Mouse (Mus musculus) G1E-ER4 (cell line): Measurements from ENCODE around the gene Arhgef11. TPM values are rescaled to one million over a fixed set of nuclear protein-coding genes. Genes with fewer than 3 reads are reported as not detected.

Experiments
- GATA1 ChIP-seq: IDR thresholded peaks from one replicate; pipeline ENCODE4 v1.8.0; 2012; ENCODE audit warnings: low read length, inconsistent platforms
- polyA plus RNA-seq: library from polyadenylated mRNA; stranded (reverse); fragments of >175 nt; gene quantifications from 2 replicates; pipeline ENCODE4 v1.2.3, GENCODE M21; 2012

Arhgef11 gene
- polyA plus RNA-seq, 1 experiment = 3.2 TPM

- no peak for TF ChIP-seq GATA1
Measured at GRCm38 (mm10) chr3:87649063-87649462, 31.7 kb downstream of the Arhgef11 start.

GRCm38 (mm10) chr3:87658348-87658747 is 41.0 kb downstream of the Arhgef11 start:
- no peak for TF ChIP-seq GATA1

- TF ChIP-seq GATA1 = no peak
Measured at GRCm38 (mm10) chr3:87659692-87660429, 42.5 kb downstream of the Arhgef11 start.

- TF ChIP-seq GATA1 = no peak
Measured at GRCm38 (mm10) chr3:87660479-87660878, 43.1 kb downstream of the Arhgef11 start.

GRCm38 (mm10) chr3:87661291-87661690 is 43.9 kb downstream of the Arhgef11 start:
- no peak for TF ChIP-seq GATA1

GRCm38 (mm10) chr3:87718525-87718924 is 101.2 kb downstream of the Arhgef11 start:
- no peak for TF ChIP-seq GATA1

- no peak for TF ChIP-seq GATA1
Measured at GRCm38 (mm10) chr3:87724556-87724955, 107.2 kb downstream of the Arhgef11 start.

GRCm38 (mm10) chr3:87725396-87726160 is 108.2 kb downstream of the Arhgef11 start:
- TF ChIP-seq GATA1 = no peak

- TF ChIP-seq GATA1 = no peak
Measured at GRCm38 (mm10) chr3:87726191-87726590, 108.8 kb downstream of the Arhgef11 start.

GRCm38 (mm10) chr3:87728696-87729095 is 111.3 kb downstream of the Arhgef11 start:
- TF ChIP-seq GATA1 = no peak

- TF ChIP-seq GATA1 = no peak
Measured at GRCm38 (mm10) chr3:87733098-87733497, 115.7 kb downstream of the Arhgef11 start.

- no peak for TF ChIP-seq GATA1
Measured at GRCm38 (mm10) chr3:87733984-87734761, 116.8 kb downstream of the Arhgef11 start.

- TF ChIP-seq GATA1 = no peak
Measured at GRCm38 (mm10) chr3:87735335-87735734, 118.0 kb downstream of the Arhgef11 start.

GRCm38 (mm10) chr3:87738906-87739305 is 121.5 kb downstream of the Arhgef11 start:
- TF ChIP-seq GATA1 = no peak

- no peak for TF ChIP-seq GATA1
Measured at GRCm38 (mm10) chr3:87742013-87742412, 124.7 kb downstream of the Arhgef11 start.

- no peak for TF ChIP-seq GATA1
Measured at GRCm38 (mm10) chr3:87742735-87743134, 125.4 kb downstream of the Arhgef11 start.
